Mouse (Mus musculus): ENCODE results near the gene Epb41l4b. TPM values are rescaled to one million over a fixed set of nuclear protein-coding genes. Genes with fewer than 3 reads are reported as not detected.

Epb41l4b gene
- polyA plus RNA-seq, 1 experiment from 2014 or later, result 3.8 TPM

DNA sequence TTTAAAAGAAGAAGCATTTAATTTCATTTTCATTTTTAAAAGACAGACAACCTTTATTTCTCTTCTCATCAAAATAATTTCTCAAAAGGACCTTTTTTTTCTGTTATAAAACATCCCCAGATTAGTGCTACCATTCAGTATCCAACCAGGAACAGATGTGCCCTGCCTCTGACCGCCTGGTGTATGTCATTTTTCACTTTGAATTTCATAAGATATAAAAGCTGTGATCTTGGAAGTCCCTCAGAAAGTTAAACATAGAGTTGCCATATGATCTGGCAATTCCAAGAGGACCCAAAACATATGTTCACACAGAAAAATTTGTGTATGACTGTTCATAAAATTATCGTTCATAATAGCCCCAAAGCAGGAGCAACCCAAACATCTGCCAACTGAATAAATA lies 151.3 kb downstream of the Epb41l4b start:
- H3K36me3 ChIP-seq (ENCODE audit: control insufficient read depth, insufficient read depth, low read length), result no peaks in the 10 kb centered on the region
- DNase-seq, result no peak
- H3K9me3 ChIP-seq (ENCODE audit: control insufficient read depth, low read length), result 0 out of 2 replicates have a peak, but pooled peaks cover 5% of the 10 kb centered on the region
- H3K4me2 ChIP-seq (ENCODE audit: low read length), result no peak overlapping the region
- H3K9ac ChIP-seq (replicated peaks; ENCODE audit: low read length), result no peak overlapping the region
- H3K27me3 ChIP-seq (ENCODE audit: control insufficient read depth, insufficient read depth, low read length), result peaks cover 5% of the 10 kb centered on the region; the same call in 1 of the 2 replicates
- 89% methylated on average over 2 of the region's 2 CpGs for WGBS
- ATAC-seq (ENCODE audit: low FRiP score, low TSS enrichment), result no peak
- H3K4me1 ChIP-seq (ENCODE audit: control insufficient read depth, insufficient read depth, low read length), result peaks cover 7% of the 10 kb centered on the region
- H3K27ac ChIP-seq (replicated peaks; ENCODE audit: low read depth, low read length), result no peak overlapping the region
- H3K4me3 ChIP-seq (replicated peaks; ENCODE audit: low read depth, low read length), result no peak overlapping the region

- no peaks in the 10 kb centered on the region for H3K36me3 ChIP-seq (ENCODE audit: control insufficient read depth, insufficient read depth, low read length)
- H3K4me2 ChIP-seq (ENCODE audit: low read length), result peak within 1 kb of the TSS; percentile 75
- H3K27ac ChIP-seq (replicated peaks; ENCODE audit: low read depth, low read length), result peak within 1 kb of the TSS; percentile 82
- no peaks in the 10 kb centered on the region for H3K9me3 ChIP-seq (ENCODE audit: control insufficient read depth, low read length)
- H3K4me1 ChIP-seq (ENCODE audit: control insufficient read depth, insufficient read depth, low read length), result peaks cover 7% of the 10 kb centered on the region
- H3K9ac ChIP-seq (replicated peaks; ENCODE audit: low read length), result peak within 1 kb of the TSS; percentile 83
- ATAC-seq (ENCODE audit: low FRiP score, low TSS enrichment) (peak; percentile 90), DNase-seq (peak; percentile 83)
- peaks cover 5% of the 10 kb centered on the region; the same call in 1 of the 2 replicates for H3K27me3 ChIP-seq (ENCODE audit: control insufficient read depth, insufficient read depth, low read length)
- WGBS, result under 1% methylated on average over 43 of the region's 44 CpGs
- peak within 1 kb of the TSS; percentile 73 for H3K4me3 ChIP-seq (replicated peaks; ENCODE audit: low read depth, low read length)
Observed at GRCm38 (mm10) chr4:56990215-56990584, 153.0 kb downstream of the Epb41l4b start, which contains the start of gene Frrs1l. Gene Frrs1l (minus strand): TSS chr4:56990391.

DNA sequence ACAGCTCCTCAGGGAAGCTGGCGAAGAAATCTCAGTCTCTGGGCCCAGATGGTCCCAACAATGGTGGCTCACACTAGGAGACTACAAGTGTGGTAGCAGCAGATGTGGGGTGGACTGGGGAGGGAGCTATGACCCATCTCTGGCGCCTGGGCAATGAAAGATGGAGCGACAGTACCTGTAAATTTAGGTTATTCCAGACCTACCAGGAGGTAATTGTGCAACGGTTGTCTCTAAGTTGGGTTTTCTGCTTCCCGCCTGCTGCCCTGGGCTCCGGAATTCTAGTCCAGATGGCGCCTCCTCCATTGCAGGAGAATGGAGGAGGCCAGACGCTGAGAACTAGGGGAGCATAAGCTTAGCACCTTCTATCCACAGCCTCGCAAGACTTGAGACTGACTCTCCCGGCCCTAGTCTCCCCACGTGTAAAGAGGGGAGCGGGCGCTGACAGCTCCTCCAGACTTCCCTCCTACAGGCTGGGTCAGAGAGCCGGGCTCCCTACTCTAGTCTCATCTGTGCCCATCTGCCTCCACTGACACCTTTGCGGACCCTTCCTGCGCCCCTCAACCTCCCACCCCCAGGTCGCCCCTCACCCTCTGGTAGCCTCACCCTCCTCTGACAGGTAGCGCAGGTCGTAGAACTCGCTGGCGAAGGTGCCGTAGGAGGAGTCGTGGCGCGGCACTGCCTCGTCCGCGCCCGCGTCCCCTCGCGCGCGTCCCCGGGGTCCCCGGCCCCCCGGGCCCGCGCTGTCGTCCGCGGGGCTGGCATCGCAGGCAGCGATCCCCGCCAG lies 153.6 kb downstream of the Epb41l4b start:
- Histone ChIP-seq H3K4me2 (ENCODE audit: low read length) (peak overlapping the region; percentile 75), H3K9me3 (ENCODE audit: control insufficient read depth, low read length) (no peaks in the 10 kb centered on the region), H3K9ac (replicated peaks; ENCODE audit: low read length) (peak overlapping the region; percentile 83), H3K27ac (replicated peaks; ENCODE audit: low read depth, low read length) (peak overlapping the region; percentile 82), H3K4me1 (ENCODE audit: control insufficient read depth, insufficient read depth, low read length) (peaks cover 7% of the 10 kb centered on the region), H3K36me3 (ENCODE audit: control insufficient read depth, insufficient read depth, low read length) (no peaks in the 10 kb centered on the region), H3K4me3 (replicated peaks; ENCODE audit: low read depth, low read length) (peak overlapping the region; percentile 73), H3K27me3 (ENCODE audit: control insufficient read depth, insufficient read depth, low read length) (peaks cover 5% of the 10 kb centered on the region; the same call in 1 of the 2 replicates)
- peak; percentile 72 for DNase-seq
- 1% methylated on average over 44 of the region's 45 CpGs for WGBS
- peak; percentile 74 for ATAC-seq (ENCODE audit: low FRiP score, low TSS enrichment)

GRCm38 (mm10) chr4:56965586-56966179 lies 177.6 kb downstream of the Epb41l4b start:
- H3K4me1 ChIP-seq (ENCODE audit: control insufficient read depth, insufficient read depth, low read length), result no peaks in the 10 kb centered on the region
- no peaks in the 10 kb centered on the region for H3K27me3 ChIP-seq (ENCODE audit: control insufficient read depth, insufficient read depth, low read length)
- H3K9me3 ChIP-seq (ENCODE audit: control insufficient read depth, low read length), result no peaks in the 10 kb centered on the region
- WGBS, result 82% methylated on average over 7 of the region's 7 CpGs
- H3K27ac ChIP-seq (replicated peaks; ENCODE audit: low read depth, low read length), result no peak overlapping the region
- H3K36me3 ChIP-seq (ENCODE audit: control insufficient read depth, insufficient read depth, low read length), result peaks cover 36% of the 10 kb centered on the region
- H3K9ac ChIP-seq (replicated peaks; ENCODE audit: low read length), result no peak overlapping the region
- no peak for ATAC-seq (ENCODE audit: low FRiP score, low TSS enrichment)
- no peak overlapping the region for H3K4me3 ChIP-seq (replicated peaks; ENCODE audit: low read depth, low read length)
- no peak for DNase-seq
- H3K4me2 ChIP-seq (ENCODE audit: low read length), result no peak overlapping the region

- Histone ChIP-seq H3K27ac (replicated peaks; ENCODE audit: low read depth, low read length) (no peak overlapping the region), H3K4me1 (ENCODE audit: control insufficient read depth, insufficient read depth, low read length) (no peaks in the 10 kb centered on the region), H3K27me3 (ENCODE audit: control insufficient read depth, insufficient read depth, low read length) (no peaks in the 10 kb centered on the region), H3K9ac (replicated peaks; ENCODE audit: low read length) (no peak overlapping the region), H3K9me3 (ENCODE audit: control insufficient read depth, low read length) (no peaks in the 10 kb centered on the region), H3K36me3 (ENCODE audit: control insufficient read depth, insufficient read depth, low read length) (peaks cover 33% of the 10 kb centered on the region), H3K4me2 (ENCODE audit: low read length) (no peak overlapping the region), H3K4me3 (replicated peaks; ENCODE audit: low read depth, low read length) (no peak overlapping the region)
- ATAC-seq (ENCODE audit: low FRiP score, low TSS enrichment) (no peak), DNase-seq (no peak)
- 94% methylated on average over 6 of the region's 6 CpGs for WGBS
Observed at GRCm38 (mm10) chr4:56963687-56964086, 179.6 kb downstream of the Epb41l4b start.

DNA sequence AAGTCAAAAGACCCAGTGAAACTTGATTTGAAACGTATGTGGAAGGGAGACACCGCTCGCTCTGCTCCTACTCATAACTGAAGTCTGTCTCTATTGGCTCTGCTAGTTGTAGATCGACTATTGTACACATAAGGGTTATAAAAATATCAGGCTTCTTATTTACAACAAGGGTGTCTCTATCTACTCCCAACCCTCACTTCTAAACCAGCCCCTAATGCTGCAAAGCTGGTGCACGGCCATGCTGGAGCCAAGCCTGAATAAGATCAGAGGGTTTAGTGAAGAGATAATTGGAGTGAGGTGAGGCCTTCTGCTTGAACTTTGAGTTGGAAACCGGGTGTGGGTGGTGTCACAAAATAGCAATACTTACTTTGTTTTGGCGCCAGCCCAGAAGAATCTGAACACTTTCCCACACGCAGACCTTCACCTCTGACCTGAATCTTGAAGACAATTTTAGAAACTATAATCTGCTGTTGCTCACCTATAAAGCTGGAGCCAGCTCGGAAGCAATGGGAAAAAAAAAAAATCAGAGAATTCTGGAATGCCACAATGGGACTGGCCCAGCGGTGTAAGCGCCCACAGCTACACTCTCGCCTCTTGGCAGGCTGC lies 181.8 kb downstream of the Epb41l4b start:
- Histone ChIP-seq H3K4me1 (ENCODE audit: control insufficient read depth, insufficient read depth, low read length) (no peaks in the 10 kb centered on the region), H3K27me3 (ENCODE audit: control insufficient read depth, insufficient read depth, low read length) (no peaks in the 10 kb centered on the region), H3K9me3 (ENCODE audit: control insufficient read depth, low read length) (no peaks in the 10 kb centered on the region), H3K4me3 (replicated peaks; ENCODE audit: low read depth, low read length) (no peak overlapping the region), H3K4me2 (ENCODE audit: low read length) (no peak overlapping the region), H3K27ac (replicated peaks; ENCODE audit: low read depth, low read length) (no peak overlapping the region), H3K36me3 (ENCODE audit: control insufficient read depth, insufficient read depth, low read length) (peaks cover 21% of the 10 kb centered on the region), H3K9ac (replicated peaks; ENCODE audit: low read length) (no peak overlapping the region)
- DNase-seq, result no peak
- no peak for ATAC-seq (ENCODE audit: low FRiP score, low TSS enrichment)
- WGBS, result 89% methylated on average over 12 of the region's 12 CpGs

GRCm38 (mm10) chr4:56957518-56957917 lies 185.7 kb downstream of the Epb41l4b start:
- WGBS, result 65% methylated on average over 9 of the region's 9 CpGs
- Histone ChIP-seq H3K4me2 (ENCODE audit: low read length) (no peak overlapping the region), H3K27ac (replicated peaks; ENCODE audit: low read depth, low read length) (no peak overlapping the region), H3K9ac (replicated peaks; ENCODE audit: low read length) (no peak overlapping the region), H3K27me3 (ENCODE audit: control insufficient read depth, insufficient read depth, low read length) (no peaks in the 10 kb centered on the region), H3K4me1 (ENCODE audit: control insufficient read depth, insufficient read depth, low read length) (no peaks in the 10 kb centered on the region), H3K9me3 (ENCODE audit: control insufficient read depth, low read length) (no peaks in the 10 kb centered on the region), H3K4me3 (replicated peaks; ENCODE audit: low read depth, low read length) (no peak overlapping the region), H3K36me3 (ENCODE audit: control insufficient read depth, insufficient read depth, low read length) (peaks cover 8% of the 10 kb centered on the region; the same call in 1 of the 2 replicates)
- ATAC-seq (ENCODE audit: low FRiP score, low TSS enrichment), result no peak
- DNase-seq, result no peak

DNA sequence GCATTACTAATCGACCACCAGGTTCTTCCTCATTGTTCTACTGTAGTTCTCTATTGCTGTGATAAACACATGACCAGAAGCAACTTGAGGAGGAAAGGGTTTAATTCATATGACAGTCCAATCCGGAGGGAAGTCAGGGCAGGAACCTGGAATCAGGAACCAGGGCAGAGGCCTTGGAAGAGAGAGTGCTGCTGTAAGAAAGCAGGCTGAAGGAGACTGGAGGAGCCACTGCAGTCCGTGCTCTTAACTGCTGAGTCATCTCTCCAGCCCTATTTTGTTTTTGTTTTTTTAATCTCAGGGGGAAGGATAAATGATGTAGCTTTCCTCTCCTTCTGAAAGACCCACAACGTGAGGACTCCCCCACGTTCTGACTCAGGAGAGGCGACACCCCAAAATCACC lies 190.0 kb downstream of the Epb41l4b start:
- 74% methylated on average over 6 of the region's 6 CpGs for WGBS
- Histone ChIP-seq H3K27me3 (ENCODE audit: control insufficient read depth, insufficient read depth, low read length) (no peaks in the 10 kb centered on the region), H3K36me3 (ENCODE audit: control insufficient read depth, insufficient read depth, low read length) (no peaks in the 10 kb centered on the region), H3K4me2 (ENCODE audit: low read length) (no peak overlapping the region), H3K27ac (replicated peaks; ENCODE audit: low read depth, low read length) (no peak overlapping the region), H3K4me1 (ENCODE audit: control insufficient read depth, insufficient read depth, low read length) (no peaks in the 10 kb centered on the region), H3K9ac (replicated peaks; ENCODE audit: low read length) (no peak overlapping the region), H3K9me3 (ENCODE audit: control insufficient read depth, low read length) (no peaks in the 10 kb centered on the region), H3K4me3 (replicated peaks; ENCODE audit: low read depth, low read length) (no peak overlapping the region)
- ATAC-seq (ENCODE audit: low FRiP score, low TSS enrichment) (no peak), DNase-seq (no peak)
